Mouse (Mus musculus) liver, embryonic 14.5 days (tissue): Measurements from ENCODE around the gene Cenpj.

Source experiments
- CTCF ChIP-seq: IDR thresholded peaks from 2 replicates; pipeline ENCODE4 v1.5.1; 2016; ENCODE audit warnings: antibody characterized with exemption, low read depth, control low read depth
- EP300 ChIP-seq: IDR thresholded peaks from 2 replicates; pipeline ENCODE4 v1.6.1; 2016; ENCODE audit warnings: antibody characterized with exemption, low read depth

- TF ChIP-seq CTCF, result peak; percentile 75
- no peak for TF ChIP-seq EP300
Observed at GRCm38 (mm10) chr14:56512084-56512483, 63.1 kb downstream of the Cenpj start.
